Mouse (Mus musculus) MEL (cell line): Measurements from ENCODE around the gene Vps52. TPM values are rescaled to one million over a fixed set of nuclear protein-coding genes. Genes with fewer than 3 reads are reported as not detected.

Experiments used
- DNase-seq: peaks from one replicate; pipeline ENCODE4 v3.0.0; 2011; ENCODE audit warnings: low read depth, low spot score
- H3K27ac ChIP-seq: 2 replicates; pipeline ENCODE4 v1.5.1; 2012; ENCODE audit warnings: low read depth, mild to moderate bottlenecking, control low read depth, low read length, moderate library complexity; ENCODE audit not compliant: control insufficient read depth
- H3K27me3 ChIP-seq, 2 experiments: fragments of 150-350 bp in 1 of 2; sonication (generic) in 1 of 2; 2 replicates each; pipeline ENCODE4 v1.6.1; 2012; ENCODE audit warnings: low read length in 2 of 2, mild to moderate bottlenecking in 2 of 2, improper control_type of control experiment in 1 of 2, moderate library complexity in 1 of 2; ENCODE audit not compliant: insufficient read depth in 2 of 2, control insufficient read depth in 1 of 2
- H3K36me3 ChIP-seq, 2 experiments: 2 replicates each; pipeline ENCODE4 v1.6.1; 2012 to 2014; ENCODE audit warnings: low read length in 2 of 2, improper control_type of control experiment in 1 of 2, inconsistent platforms in 1 of 2, mild to moderate bottlenecking in 1 of 2; ENCODE audit not compliant: insufficient read depth in 2 of 2, control insufficient read depth in 1 of 2
- H3K4me1 ChIP-seq, 2 experiments: fragments of 150-350 bp in 1 of 2; sonication (generic) in 1 of 2; 2 replicates each; pipeline ENCODE4 v1.6.1; 2012; ENCODE audit warnings: low read length in 2 of 2, improper control_type of control experiment in 1 of 2, mild to moderate bottlenecking in 1 of 2; ENCODE audit not compliant: insufficient read depth in 2 of 2, control insufficient read depth in 1 of 2
- H3K4me3 ChIP-seq, 2 experiments: fragments of 150-350 bp in 1 of 2; sonication (generic) in 1 of 2; 2 replicates each; pipeline ENCODE4 v1.5.1; 2012; ENCODE audit warnings: low read depth in 2 of 2, low read length in 2 of 2, mild to moderate bottlenecking in 2 of 2, moderate library complexity in 2 of 2, control low read depth in 1 of 2, improper control_type of control experiment in 1 of 2; ENCODE audit not compliant: control insufficient read depth in 1 of 2, insufficient read depth in 1 of 2
- H3K79me2 ChIP-seq: 2 replicates; pipeline ENCODE4 v1.6.1; 2012; ENCODE audit warnings: mild to moderate bottlenecking, low read length, moderate library complexity; ENCODE audit not compliant: control insufficient read depth, poor library complexity, insufficient read depth
- H3K9ac ChIP-seq: 2 replicates; pipeline ENCODE4 v1.6.1; 2012; ENCODE audit warnings: low read depth, mild to moderate bottlenecking, control low read depth, low read length, moderate library complexity; ENCODE audit not compliant: control insufficient read depth, poor library complexity, severe bottlenecking
- H3K9me3 ChIP-seq: fragments of 150-350 bp; sonication (generic); replicated peaks from 2 replicates; pipeline ENCODE4 v1.6.1; 2012; ENCODE audit warnings: mild to moderate bottlenecking, low read length, improper control_type of control experiment, moderate library complexity; ENCODE audit not compliant: insufficient read depth
- CHD2 ChIP-seq: IDR thresholded peaks from 2 replicates; pipeline ENCODE4 v1.6.1; 2011; ENCODE audit warnings: low read length, improper control_type of control experiment
- EP300 ChIP-seq, 2 experiments: IDR thresholded peaks; 2 replicates each; pipeline ENCODE4 v1.6.1; 2011; ENCODE audit warnings: improper control_type of control experiment in 2 of 2, low read length in 2 of 2, low read depth in 1 of 2, mild to moderate bottlenecking in 1 of 2
- GABPA ChIP-seq: IDR thresholded peaks from 2 replicates; pipeline ENCODE4 v1.6.1; 2012; ENCODE audit warnings: low read depth, mild to moderate bottlenecking, inconsistent platforms, low read length, improper control_type of control experiment, moderate library complexity
- MAX ChIP-seq: IDR thresholded peaks from 2 replicates; pipeline ENCODE4 v1.6.1; 2011; ENCODE audit warnings: low read length, improper control_type of control experiment
- MYB ChIP-seq: IDR thresholded peaks from 2 replicates; pipeline ENCODE4 v1.6.1; 2011; ENCODE audit warnings: mild to moderate bottlenecking, low read depth, low read length, improper control_type of control experiment
- NRF1 ChIP-seq: IDR thresholded peaks from 2 replicates; pipeline ENCODE4 v1.6.1; 2014; ENCODE audit warnings: low read depth, mild to moderate bottlenecking, inconsistent platforms, low read length, improper control_type of control experiment, moderate library complexity; ENCODE audit not compliant: poor library complexity, insufficient read depth, severe bottlenecking
- TAL1 ChIP-seq: IDR thresholded peaks from 2 replicates; pipeline ENCODE4 v1.6.1; 2012; ENCODE audit warnings: mild to moderate bottlenecking, inconsistent platforms, low read length, moderate library complexity, mixed read lengths
- TCF12 ChIP-seq: IDR thresholded peaks from 2 replicates; pipeline ENCODE4 v1.6.1; 2014; ENCODE audit warnings: low read depth, mild to moderate bottlenecking, inconsistent platforms, low read length, improper control_type of control experiment, moderate library complexity
- USF2 ChIP-seq, 2 experiments: IDR thresholded peaks; 2 replicates each; pipeline ENCODE4 v1.6.1; 2011 to 2012; ENCODE audit warnings: improper control_type of control experiment in 2 of 2, low read length in 2 of 2, borderline replicate concordance in 1 of 2, inconsistent platforms in 1 of 2, low read depth in 1 of 2, mild to moderate bottlenecking in 1 of 2; ENCODE audit not compliant: insufficient read depth in 1 of 2
- ZC3H11A ChIP-seq: IDR thresholded peaks from 2 replicates; pipeline ENCODE4 v1.6.1; 2012; ENCODE audit warnings: low read depth, mild to moderate bottlenecking, inconsistent platforms, low read length, improper control_type of control experiment
- ZKSCAN1 ChIP-seq: IDR thresholded peaks from 2 replicates; pipeline ENCODE4 v1.6.1; 2012; ENCODE audit warnings: low read depth, mild to moderate bottlenecking, inconsistent platforms, low read length, improper control_type of control experiment, moderate library complexity
- polyA plus RNA-seq, 2 experiments: library from polyadenylated mRNA; stranded (reverse) in 1 of 2; unstranded in 1 of 2; fragments of >175 nt in 1 of 2; fragments of >200 nt in 1 of 2; gene quantifications; 2 replicates each; pipeline versions ENCODE4 v1.2.1 to v1.2.4; 2012; ENCODE audit warnings: low replicate concordance in 2 of 2, low read depth in 1 of 2; ENCODE audit not compliant: insufficient read length in 2 of 2, insufficient read depth in 1 of 2, missing spikeins in 1 of 2
- total RNA-seq: library from RNA; depleted of rRNA; stranded (reverse); fragments of 300-350 nt; gene quantifications from 2 replicates; pipeline ENCODE4 v1.2.3, GENCODE M21; 2012; rRNA removed

The Vps52 gene
- total and polyA plus RNA-seq, 3 experiments, result 23.6 to 40.7 TPM; not detected in 1

- DNase-seq, result no peak
- no peaks in the 10 kb centered on the region; a peak in 1 of 4 replicates for H3K27me3 ChIP-seq
- H3K27ac ChIP-seq, result no peak overlapping the region
- H3K9me3 ChIP-seq, result no peaks in the 10 kb centered on the region
- H3K36me3 ChIP-seq, result no peaks in the 10 kb centered on the region
- H3K4me3 ChIP-seq, result no peak overlapping the region
- H3K9ac ChIP-seq, result no peak overlapping the region
- TF ChIP-seq MAX (no peak), ZKSCAN1 (no peak)
- no peaks in the 10 kb centered on the region for H3K4me1 ChIP-seq
- H3K79me2 ChIP-seq, result no peaks in the 10 kb centered on the region
These were observed 54.5 kb downstream of the Vps52 start for GRCm38 (mm10) chr17:34010156-34010555.

GRCm38 (mm10) chr17:34013436-34013835 is 57.8 kb downstream of the Vps52 start:
- no peak overlapping the region for H3K4me3 ChIP-seq
- no peak overlapping the region for H3K9ac ChIP-seq
- no peaks in the 10 kb centered on the region for H3K27me3 ChIP-seq
- DNase-seq, result no peak
- no peaks in the 10 kb centered on the region for H3K79me2 ChIP-seq
- no peaks in the 10 kb centered on the region for H3K4me1 ChIP-seq
- no peak overlapping the region for H3K27ac ChIP-seq
- TF ChIP-seq TAL1 (no peak), EP300 (IDR thresholded peaks at IDR 0.05; ENCODE audit: low read depth in 1 of 2, low read length in 2 of 2) (no peak), MYB (no peak), ZC3H11A (no peak), GABPA (no peak), NRF1 (no peak), USF2 (IDR thresholded peaks at IDR 0.05; ENCODE audit: borderline replicate concordance in 1 of 2, insufficient read depth in 1 of 2, low read depth in 1 of 2, low read length in 2 of 2) (no peak), MAX (no peak), TCF12 (no peak), CHD2 (no peak)
- no peaks in the 10 kb centered on the region for H3K9me3 ChIP-seq
- no peaks in the 10 kb centered on the region for H3K36me3 ChIP-seq

Other genes starting within 250 kb of the Vps52 start
Only the 30 nearest of the 33 such genes appear.
- 24.0 and 26.3 TPM in 2 replicates for gene Rab11b, start 195.3 kb upstream of the Vps52 start, total RNA-seq
- 100 to 1,000 TPM in 1 of 2 experiments, not detected in 1; 105 TPM for gene Rab11b, start 195.3 kb upstream of the Vps52 start, polyA plus RNA-seq
- gene Angptl4, start 174.0 kb upstream of the Vps52 start, total RNA-seq, result 11.7 and 13.5 TPM in 2 replicates
- 10 to 100 TPM in 1 of 2 experiments, not detected in 1; 15.8 TPM for gene Angptl4, start 174.0 kb upstream of the Vps52 start, polyA plus RNA-seq
- gene Kank3, start 145.3 kb upstream of the Vps52 start, total RNA-seq, result 5.0 and 5.2 TPM in 2 replicates
- gene Kank3, start 145.3 kb upstream of the Vps52 start, polyA plus RNA-seq, result 1 to 10 TPM in 1 of 2 experiments, not detected in 1; 5.5 TPM
- 3,378 and 3,556 TPM in 2 replicates for gene Rps28, start 131.2 kb upstream of the Vps52 start, total RNA-seq
- gene Rps28, start 131.2 kb upstream of the Vps52 start, polyA plus RNA-seq, result 1,000 to 10,000 TPM in 1 of 2 experiments, 100 to 1,000 TPM in 1; 994 to 2,154 TPM
- gene Ndufa7, start 131.2 kb upstream of the Vps52 start, total RNA-seq, result 359 and 370 TPM in 2 replicates
- 100 to 1,000 TPM in 1 of 2 experiments, not detected in 1; 326 TPM for gene Ndufa7, start 131.2 kb upstream of the Vps52 start, polyA plus RNA-seq
- 38.5 and 48.5 TPM in 2 replicates for gene Cd320, start 112.7 kb upstream of the Vps52 start, total RNA-seq
- 10 to 100 TPM in 1 of 2 experiments, not detected in 1; 45.6 TPM for gene Cd320, start 112.7 kb upstream of the Vps52 start, polyA plus RNA-seq
- not detected in 2 replicates for gene Gm7029, start 82.0 kb upstream of the Vps52 start, total RNA-seq
- gene Gm7029, start 82.0 kb upstream of the Vps52 start, polyA plus RNA-seq, result not detected
- gene Kifc1, start 65.2 kb upstream of the Vps52 start, total RNA-seq, result 17.1 and 20.6 TPM in 2 replicates
- gene Kifc1, start 65.2 kb upstream of the Vps52 start, polyA plus RNA-seq, result 10 to 100 TPM in 1 of 2 experiments, not detected in 1; 53.5 TPM
- not detected in 2 replicates for gene Platr17, start 50.7 kb upstream of the Vps52 start, total RNA-seq
- not detected for gene Platr17, start 50.7 kb upstream of the Vps52 start, polyA plus RNA-seq
- 39.6 and 40.6 TPM in 2 replicates for gene Daxx, start 46.4 kb upstream of the Vps52 start, total RNA-seq
- gene Daxx, start 46.4 kb upstream of the Vps52 start, polyA plus RNA-seq, result 10 to 100 TPM in 1 of 2 experiments, not detected in 1; 68.0 TPM
- gene Tapbp, start 39.9 kb upstream of the Vps52 start, total RNA-seq, result 14.7 and 24.3 TPM in 2 replicates
- 10 to 100 TPM in 1 of 2 experiments, not detected in 1; 33.3 TPM for gene Tapbp, start 39.9 kb upstream of the Vps52 start, polyA plus RNA-seq
- 18.6 and 20.2 TPM in 2 replicates for gene Zbtb22, start 39.9 kb upstream of the Vps52 start, total RNA-seq
- gene Zbtb22, start 39.9 kb upstream of the Vps52 start, polyA plus RNA-seq, result 10 to 100 TPM in 1 of 2 experiments, not detected in 1; 30.0 TPM
- gene Rgl2, start 26.3 kb upstream of the Vps52 start, total RNA-seq, result 19.0 and 24.9 TPM in 2 replicates
- 10 to 100 TPM in 1 of 2 experiments, not detected in 1; 43.6 TPM for gene Rgl2, start 26.3 kb upstream of the Vps52 start, polyA plus RNA-seq
- 189 and 239 TPM in 2 replicates for gene Pfdn6, start 15.5 kb upstream of the Vps52 start, total RNA-seq
- gene Pfdn6, start 15.5 kb upstream of the Vps52 start, polyA plus RNA-seq, result 100 to 1,000 TPM in 1 of 2 experiments, not detected in 1; 222 TPM
- 97.6 and 100 TPM in 2 replicates for gene Wdr46, start 15.2 kb upstream of the Vps52 start, total RNA-seq
- 100 to 1,000 TPM in 1 of 2 experiments, not detected in 1; 131 TPM for gene Wdr46, start 15.2 kb upstream of the Vps52 start, polyA plus RNA-seq
- 2.2 and 2.5 TPM in 2 replicates for gene B3galt4, start 4.3 kb upstream of the Vps52 start, total RNA-seq
- 1 to 10 TPM in 1 of 2 experiments, not detected in 1; 2.9 TPM for gene B3galt4, start 4.3 kb upstream of the Vps52 start, polyA plus RNA-seq
- 252 and 286 TPM in 2 replicates for gene Rps18, start 189 bp downstream of the Vps52 start, total RNA-seq
- 1,000 to 10,000 TPM in 1 of 2 experiments, not detected in 1; 1,183 TPM for gene Rps18, start 189 bp downstream of the Vps52 start, polyA plus RNA-seq
- gene H2-K1, start 44.5 kb downstream of the Vps52 start, total RNA-seq, result 81.1 and 87.9 TPM in 2 replicates
- 100 to 1,000 TPM in 1 of 2 experiments, not detected in 1; 113 TPM for gene H2-K1, start 44.5 kb downstream of the Vps52 start, polyA plus RNA-seq
- 12.4 and 18.3 TPM in 2 replicates for gene Ring1, start 68.9 kb downstream of the Vps52 start, total RNA-seq
- gene Ring1, start 68.9 kb downstream of the Vps52 start, polyA plus RNA-seq, result 10 to 100 TPM in 1 of 2 experiments, not detected in 1; 28.4 TPM
- gene H2-Ke6, start 72.2 kb downstream of the Vps52 start, total RNA-seq, result 19.6 and 24.1 TPM in 2 replicates
- gene H2-Ke6, start 72.2 kb downstream of the Vps52 start, polyA plus RNA-seq, result 10 to 100 TPM in 1 of 2 experiments, not detected in 1; 34.4 TPM
- 125 and 152 TPM in 2 replicates for gene Slc39a7, start 75.9 kb downstream of the Vps52 start, total RNA-seq
- 100 to 1,000 TPM in 1 of 2 experiments, not detected in 1; 150 TPM for gene Slc39a7, start 75.9 kb downstream of the Vps52 start, polyA plus RNA-seq
- 37.2 and 37.6 TPM in 2 replicates for gene Rxrb, start 76.0 kb downstream of the Vps52 start, total RNA-seq
- 10 to 100 TPM in 1 of 2 experiments, not detected in 1; 63.4 TPM for gene Rxrb, start 76.0 kb downstream of the Vps52 start, polyA plus RNA-seq
- gene Col11a2, start 83.6 kb downstream of the Vps52 start, total RNA-seq, result 4.6 and 4.8 TPM in 2 replicates
- 10 to 100 TPM in 1 of 2 experiments, not detected in 1; 14.5 TPM for gene Col11a2, start 83.6 kb downstream of the Vps52 start, polyA plus RNA-seq
- gene H2-Oa, start 136.5 kb downstream of the Vps52 start, total RNA-seq, result 2.2 and 2.6 TPM in 2 replicates
- 1 to 10 TPM in 1 of 2 experiments, not detected in 1; 3.9 TPM for gene H2-Oa, start 136.5 kb downstream of the Vps52 start, polyA plus RNA-seq
- gene H2-DMa, start 163.7 kb downstream of the Vps52 start, total RNA-seq, result 26.1 and 38.3 TPM in 2 replicates
- 10 to 100 TPM in 1 of 2 experiments, not detected in 1; 38.7 TPM for gene H2-DMa, start 163.7 kb downstream of the Vps52 start, polyA plus RNA-seq
- gene Brd2, start 166.8 kb downstream of the Vps52 start, total RNA-seq, result 97.2 and 99.5 TPM in 2 replicates
- gene Brd2, start 166.8 kb downstream of the Vps52 start, polyA plus RNA-seq, result 100 to 1,000 TPM; 189 to 252 TPM
- gene H2-DMb2, start 187.5 kb downstream of the Vps52 start, total RNA-seq, result 0.77 and 0.82 TPM in 2 replicates
- gene H2-DMb2, start 187.5 kb downstream of the Vps52 start, polyA plus RNA-seq, result 1 to 10 TPM in 1 of 2 experiments, not detected in 1; 1.5 TPM
- gene H2-DMb1, start 197.3 kb downstream of the Vps52 start, total RNA-seq, result not detected in 2 replicates
- under 1 TPM in 1 of 2 experiments, not detected in 1; 0.67 TPM for gene H2-DMb1, start 197.3 kb downstream of the Vps52 start, polyA plus RNA-seq
- gene Tap1, start 231.7 kb downstream of the Vps52 start, total RNA-seq, result 24.6 and 30.7 TPM in 2 replicates
- 10 to 100 TPM in 1 of 2 experiments, not detected in 1; 46.6 TPM for gene Tap1, start 231.7 kb downstream of the Vps52 start, polyA plus RNA-seq
- 23.3 and 24.9 TPM in 2 replicates for gene Psmb9, start 232.0 kb downstream of the Vps52 start, total RNA-seq
- 10 to 100 TPM in 1 of 2 experiments, not detected in 1; 14.7 TPM for gene Psmb9, start 232.0 kb downstream of the Vps52 start, polyA plus RNA-seq